Mouse (Mus musculus) spleen, adult 2 months (tissue): ENCODE results near the gene Gm16867.
"Not testable (repeated sequence)": the region's sequence is repeated elsewhere in the genome, so short reads cannot be mapped to it uniquely, and the experiment has no call there.

Experiments used
- CTCF ChIP-seq: fragments of 200-500 bp; IDR thresholded peaks from 2 replicates; pipeline ENCODE4 v1.5.1; 2011; ENCODE audit warnings: mild to moderate bottlenecking, inconsistent platforms; ENCODE audit not compliant: insufficient read depth, insufficient read length, insufficient replicate concordance; ENCODE audit errors: extremely low read depth
- POLR2A ChIP-seq: fragments of 200-500 bp; IDR thresholded peaks from 2 replicates; pipeline ENCODE4 v1.6.1; 2011; ENCODE audit warnings: low read depth, low read length, inconsistent platforms

DNA sequence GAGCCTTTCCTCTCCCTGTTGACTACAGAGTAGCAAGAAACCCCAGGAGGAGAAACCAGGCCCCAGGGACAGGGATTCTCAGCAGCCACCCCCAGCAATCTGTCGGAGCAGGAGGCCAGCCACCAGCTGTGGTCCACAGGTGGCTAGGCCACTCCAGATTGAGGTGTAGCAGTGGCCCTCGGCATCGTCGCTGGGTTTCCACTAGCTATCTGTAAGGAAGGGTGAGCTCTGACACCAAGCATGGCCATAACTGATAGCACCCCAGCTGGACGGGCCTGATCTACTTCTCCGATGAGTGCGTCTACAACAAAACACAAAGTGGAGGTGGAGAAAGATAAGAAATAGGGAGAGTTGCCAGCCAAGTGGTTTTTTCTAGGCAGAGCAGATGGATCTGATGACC, 33.4 kb upstream of the Gm16867 start:
- TF ChIP-seq CTCF, POLR2A: not testable (repeated sequence)
